Mouse (Mus musculus): ENCODE data around the gene Selenoh. TPM values are rescaled to one million over a fixed set of nuclear protein-coding genes. Genes with fewer than 3 reads are reported as not detected.

Gene Selenoh
- total and polyA plus RNA-seq, 3 experiments: 19.6 to 28.0 (median 21.8) TPM

DNA sequence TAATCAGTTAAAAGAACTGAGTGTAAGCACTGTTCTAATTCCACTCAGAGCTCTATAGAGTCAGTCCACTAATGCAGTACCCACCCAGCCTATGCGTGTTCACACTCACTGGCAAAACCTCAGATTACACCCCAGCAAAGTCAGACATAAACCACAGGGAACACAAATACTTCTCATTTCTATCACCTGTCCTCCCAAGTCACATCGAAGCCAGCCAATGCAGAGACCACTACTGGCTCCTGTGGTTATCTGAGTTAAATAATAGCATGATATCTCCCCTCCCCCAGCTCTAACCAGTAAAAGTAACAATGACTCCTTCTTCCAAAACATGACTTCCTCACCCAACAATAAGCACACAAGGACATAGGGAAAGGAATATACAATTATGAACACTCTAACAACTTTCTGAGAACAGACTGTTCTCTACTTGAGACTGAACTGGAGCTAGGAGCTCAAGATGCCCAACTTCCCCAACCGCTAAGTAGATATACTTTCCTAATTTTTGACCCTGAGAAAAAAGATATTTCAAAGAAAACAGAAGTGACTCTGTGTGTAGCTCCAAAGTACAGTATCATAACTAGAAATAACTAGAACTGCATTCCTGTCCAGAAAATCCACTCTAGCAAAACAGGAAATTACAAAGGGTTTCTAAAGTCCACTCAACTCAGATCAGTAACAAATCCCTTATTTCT is 47.0 kb downstream of the Selenoh start:
- Histone ChIP-seq H3K27me3 (ENCODE audit: control insufficient read depth, insufficient read depth, low read length) (no peaks in the 10 kb centered on the region), H3K36me3 (ENCODE audit: control insufficient read depth, insufficient read depth, low read length) (peaks cover 72% of the 10 kb centered on the region), H3K4me1 (ENCODE audit: control insufficient read depth, insufficient read depth, low read length) (peaks cover 30% of the 10 kb centered on the region), H3K79me2 (replicated peaks; ENCODE audit: control insufficient read depth, insufficient read depth, low read length) (peaks cover 6% of the 10 kb centered on the region), H3K4me3 (no peak overlapping the region), H3K27ac (peak overlapping the region; percentile 58), H3K9ac (ENCODE audit: low read depth, low read length) (no peak overlapping the region)
- TF ChIP-seq EP300 (IDR thresholded peaks at IDR 0.05; ENCODE audit: insufficient read depth, low read depth, low read length) (no peak), POLR2A (IDR thresholded peaks at IDR 0.05; ENCODE audit: insufficient read depth, low read depth, low read length) (no peak), CTCF (IDR thresholded peaks at IDR 0.05) (no peak)
- intact Hi-C loops (cut with DNase I): loop anchor here (2.0 kb wide), 1 partner anchor 15 kb away; no protein-coding TSS in a partner anchor
- WGBS: 39% methylated on average over 3 of the region's 3 CpGs
- DNase-seq: no peak

DNA sequence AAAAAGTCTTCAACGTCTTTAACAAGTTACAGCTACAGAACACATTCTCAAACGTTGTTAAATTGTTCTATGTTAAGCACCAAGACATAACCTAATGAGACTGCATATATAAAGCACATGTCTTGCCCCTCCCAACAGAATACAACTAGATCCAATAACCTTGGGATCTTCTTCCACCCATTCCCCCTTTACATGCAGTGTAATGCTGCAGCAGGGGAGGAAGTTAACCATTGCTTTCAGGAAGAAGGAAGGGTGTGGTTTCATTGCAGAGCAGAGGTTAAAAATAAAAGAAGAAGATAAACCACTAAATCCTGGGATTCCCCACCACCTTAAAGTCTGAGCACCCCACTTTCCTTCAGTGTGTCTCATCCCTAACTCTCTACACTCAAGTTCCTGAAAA is 47.9 kb downstream of the Selenoh start:
- Histone ChIP-seq H3K9ac (ENCODE audit: low read depth, low read length) (no peak overlapping the region), H3K4me3 (no peak overlapping the region), H3K4me1 (ENCODE audit: control insufficient read depth, insufficient read depth, low read length) (peaks cover 28% of the 10 kb centered on the region), H3K27me3 (ENCODE audit: control insufficient read depth, insufficient read depth, low read length) (no peaks in the 10 kb centered on the region), H3K36me3 (ENCODE audit: control insufficient read depth, insufficient read depth, low read length) (peaks cover 73% of the 10 kb centered on the region), H3K79me2 (replicated peaks; ENCODE audit: control insufficient read depth, insufficient read depth, low read length) (peaks cover 6% of the 10 kb centered on the region), H3K27ac (peak overlapping the region; percentile 58)
- 22% methylated on average over 2 of the region's 2 CpGs for WGBS
- intact Hi-C loops (cut with DNase I): loop anchor here (2.0 kb wide), 1 partner anchor 16 kb away; no protein-coding TSS in a partner anchor
- TF ChIP-seq POLR2A (IDR thresholded peaks at IDR 0.05; ENCODE audit: insufficient read depth, low read depth, low read length) (no peak), EP300 (IDR thresholded peaks at IDR 0.05; ENCODE audit: insufficient read depth, low read depth, low read length) (no peak), CTCF (IDR thresholded peaks at IDR 0.05) (no peak)
- DNase-seq: no peak

DNA sequence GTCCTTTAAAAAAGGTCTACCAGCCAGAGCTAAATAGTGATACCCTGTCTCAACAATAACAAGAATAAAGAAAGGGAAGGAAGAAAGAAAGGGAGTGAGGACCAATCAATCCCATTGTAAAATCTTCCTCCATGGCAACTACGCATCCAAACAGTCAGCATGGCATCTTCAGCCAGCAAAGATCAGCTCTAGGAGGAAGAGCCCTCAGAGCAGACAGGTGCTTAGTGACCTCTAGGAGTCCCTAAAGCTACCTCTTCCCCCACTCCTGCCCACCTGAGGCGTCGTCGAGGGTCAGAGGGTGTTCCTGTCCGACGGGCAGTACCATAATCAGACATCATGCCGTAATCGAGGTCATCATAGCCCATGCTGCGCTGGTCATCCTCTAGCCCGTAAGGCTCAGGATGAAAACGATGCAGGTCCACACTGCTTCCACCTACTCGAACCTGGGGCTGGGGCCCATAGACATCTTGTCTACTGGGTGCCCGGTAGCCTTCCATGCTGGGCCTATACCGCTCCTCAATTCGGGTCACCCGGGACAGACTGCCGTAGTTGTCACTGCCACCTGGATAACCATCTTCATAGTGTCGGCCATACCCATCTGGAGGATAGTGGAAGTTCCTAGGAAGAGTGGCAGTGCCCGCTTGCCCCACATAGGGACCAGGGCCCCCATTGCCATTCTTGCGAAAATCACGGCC is 50.8 kb downstream of the Selenoh start:
- Histone ChIP-seq H3K79me2 (replicated peaks; ENCODE audit: control insufficient read depth, insufficient read depth, low read length) (peaks cover 4% of the 10 kb centered on the region), H3K4me1 (ENCODE audit: control insufficient read depth, insufficient read depth, low read length) (peaks cover 12% of the 10 kb centered on the region), H3K36me3 (ENCODE audit: control insufficient read depth, insufficient read depth, low read length) (peaks cover 69% of the 10 kb centered on the region), H3K27ac (peak overlapping the region; percentile 24; the same call in 1 of the 2 replicates), H3K4me3 (no peak overlapping the region), H3K9ac (ENCODE audit: low read depth, low read length) (no peak overlapping the region), H3K27me3 (ENCODE audit: control insufficient read depth, insufficient read depth, low read length) (no peaks in the 10 kb centered on the region)
- 91% methylated on average over 21 of the region's 21 CpGs for WGBS
- no peak for DNase-seq
- TF ChIP-seq CTCF (IDR thresholded peaks at IDR 0.05) (no peak), EP300 (IDR thresholded peaks at IDR 0.05; ENCODE audit: insufficient read depth, low read depth, low read length) (no peak), POLR2A (IDR thresholded peaks at IDR 0.05; ENCODE audit: insufficient read depth, low read depth, low read length) (no peak)
- intact Hi-C loops (cut with DNase I): no loop called here

Other genes with a start within 250 kb of the Selenoh start
- gene Calcrl, start 245.4 kb downstream of the Selenoh start, total RNA-seq (2021): 10 to 100 TPM; 23.2 to 25.6 TPM
- 8.2 and 13.9 TPM in 2 replicates for gene Calcrl, start 245.4 kb downstream of the Selenoh start, polyA plus RNA-seq (2012; rRNA removed)
- gene Tfpi, start 194.0 kb downstream of the Selenoh start, total RNA-seq (2021): 10 to 100 TPM; 54.1 to 56.9 TPM
- 19.9 and 56.8 TPM in 2 replicates for gene Tfpi, start 194.0 kb downstream of the Selenoh start, polyA plus RNA-seq (2012; rRNA removed)
- gene Ctnnd1, start 20.0 kb downstream of the Selenoh start, total RNA-seq (2021): 10 to 100 TPM; 53.4 to 61.4 TPM
- gene Ctnnd1, start 20.0 kb downstream of the Selenoh start, polyA plus RNA-seq (2012; rRNA removed): 26.5 and 54.5 TPM in 2 replicates
- gene Btbd18, start 11.7 kb downstream of the Selenoh start, total RNA-seq (2021): not detected
- gene Btbd18, start 11.7 kb downstream of the Selenoh start, polyA plus RNA-seq (2012; rRNA removed): not detected in 2 replicates
- 1 to 10 TPM; 5.8 to 5.9 TPM for gene Gm28635, start 7.3 kb upstream of the Selenoh start, total RNA-seq (2021)
- not detected in 2 replicates for gene Gm28635, start 7.3 kb upstream of the Selenoh start, polyA plus RNA-seq (2012; rRNA removed)
- gene Med19, start 7.6 kb upstream of the Selenoh start, total RNA-seq (2021): 10 to 100 TPM; 11.5 to 14.2 TPM
- 6.8 and 10.4 TPM in 2 replicates for gene Med19, start 7.6 kb upstream of the Selenoh start, polyA plus RNA-seq (2012; rRNA removed)
- gene Tmx2, start 8.4 kb upstream of the Selenoh start, total RNA-seq (2021): 100 to 1,000 TPM; 105 to 115 TPM
- gene Tmx2, start 8.4 kb upstream of the Selenoh start, polyA plus RNA-seq (2012; rRNA removed): 148 and 203 TPM in 2 replicates
- 10 to 100 TPM; 62.8 to 72.5 TPM for gene Zdhhc5, start 44.4 kb upstream of the Selenoh start, total RNA-seq (2021)
- 47.6 and 61.2 TPM in 2 replicates for gene Zdhhc5, start 44.4 kb upstream of the Selenoh start, polyA plus RNA-seq (2012; rRNA removed)
- 1 to 10 TPM; 4.0 to 4.6 TPM for gene Clp1, start 56.6 kb upstream of the Selenoh start, total RNA-seq (2021)
- 3.5 and 7.4 TPM in 2 replicates for gene Clp1, start 56.6 kb upstream of the Selenoh start, polyA plus RNA-seq (2012; rRNA removed)
- gene Ypel4, start 63.3 kb upstream of the Selenoh start, total RNA-seq (2021): under 1 TPM; 0.44 to 0.45 TPM
- gene Ypel4, start 63.3 kb upstream of the Selenoh start, polyA plus RNA-seq (2012; rRNA removed): 1.5 and 1.7 TPM in 2 replicates
- 1 to 10 TPM; 1.8 to 2.0 TPM for gene Gm19426, start 72.9 kb upstream of the Selenoh start, total RNA-seq (2021)
- gene Gm19426, start 72.9 kb upstream of the Selenoh start, polyA plus RNA-seq (2012; rRNA removed): 1.5 and 1.7 TPM in 2 replicates
- gene Serping1, start 104.7 kb upstream of the Selenoh start, total RNA-seq (2021): 10 to 100 TPM; 79.7 to 81.5 TPM
- 268 and 301 TPM in 2 replicates for gene Serping1, start 104.7 kb upstream of the Selenoh start, polyA plus RNA-seq (2012; rRNA removed)
- 100 to 1,000 TPM in 1 of 2 experiments, 10 to 100 TPM in 1; 26.5 to 109 TPM for gene Ube2l6, start 128.1 kb upstream of the Selenoh start, total RNA-seq (2021)
- 42.0 and 131 TPM in 2 replicates for gene Ube2l6, start 128.1 kb upstream of the Selenoh start, polyA plus RNA-seq (2012; rRNA removed)
- not detected for gene Smtnl1, start 151.9 kb upstream of the Selenoh start, total RNA-seq (2021)
- gene Smtnl1, start 151.9 kb upstream of the Selenoh start, polyA plus RNA-seq (2012; rRNA removed): not detected in 2 replicates
- gene Timm10, start 156.2 kb upstream of the Selenoh start, total RNA-seq (2021): 100 to 1,000 TPM; 106 to 129 TPM
- 123 and 136 TPM in 2 replicates for gene Timm10, start 156.2 kb upstream of the Selenoh start, polyA plus RNA-seq (2012; rRNA removed)
- 1 to 10 TPM; 2.1 to 2.3 TPM for gene Slc43a1, start 168.1 kb upstream of the Selenoh start, total RNA-seq (2021)
- gene Slc43a1, start 168.1 kb upstream of the Selenoh start, polyA plus RNA-seq (2012; rRNA removed): 3.7 and 6.7 TPM in 2 replicates
- gene Rtn4rl2, start 215.9 kb upstream of the Selenoh start, total RNA-seq (2021): 1 to 10 TPM; 3.6 to 3.8 TPM
- gene Rtn4rl2, start 215.9 kb upstream of the Selenoh start, polyA plus RNA-seq (2012; rRNA removed): 2.6 and 6.1 TPM in 2 replicates

Data from heart, adult 2 months (tissue).